Mouse (Mus musculus) myocyte (in vitro differentiated cells): ENCODE data around the gene Olfr195.

Source experiments
- E2F4 ChIP-seq: IDR thresholded peaks from one replicate; pipeline ENCODE4 v1.6.1; 2011; ENCODE audit warnings: mild to moderate bottlenecking, control low read depth, moderate library complexity; ENCODE audit not compliant: insufficient read depth
- MYOD1 ChIP-seq, 3 experiments: IDR thresholded peaks; one replicate each; pipeline ENCODE4 v1.6.1; 2011; ENCODE audit warnings: control low read depth in 2 of 3, low read depth in 2 of 3, mild to moderate bottlenecking in 2 of 3, moderate library complexity in 1 of 3; ENCODE audit not compliant: insufficient read length in 2 of 3, control insufficient read depth in 1 of 3
- POLR2A ChIP-seq: IDR thresholded peaks from one replicate; pipeline ENCODE4 v1.6.1; 2011; ENCODE audit warnings: low read depth, mild to moderate bottlenecking, control low read depth, moderate library complexity; ENCODE audit not compliant: insufficient read length
- TCF12 ChIP-seq: IDR thresholded peaks from one replicate; pipeline ENCODE4 v1.6.1; 2011; ENCODE audit warnings: mild to moderate bottlenecking, control low read depth; ENCODE audit not compliant: poor library complexity, insufficient read depth, severe bottlenecking
- USF1 ChIP-seq: IDR thresholded peaks from one replicate; pipeline ENCODE4 v1.6.1; 2011; ENCODE audit warnings: low read depth, mild to moderate bottlenecking, control low read depth, moderate library complexity

GRCm38 (mm10) chr16:59146746-59147145 is at the start of gene Olfr195:
- TF ChIP-seq POLR2A, result no peak
- no peak for TF ChIP-seq MYOD1 (IDR thresholded peaks at IDR 0.05; ENCODE audit: control insufficient read depth in 1 of 3, insufficient read length in 2 of 3, low read depth in 2 of 3)
- TF ChIP-seq E2F4, result no peak
- TF ChIP-seq USF1, result no peak
- no peak for TF ChIP-seq TCF12
